Mouse (Mus musculus) megakaryocyte, embryonic 14.5 days (primary cell): Measurements from ENCODE around the gene Mgat5b.

Source experiments
- FLI1 ChIP-seq: IDR thresholded peaks from 2 replicates; pipeline ENCODE4 v1.6.1; 2012; ENCODE audit warnings: low read length, inconsistent platforms, mixed read lengths
- GATA1 ChIP-seq: IDR thresholded peaks from 3 replicates; pipeline ENCODE4 v1.6.1; 2012; ENCODE audit warnings: mixed read lengths, low read length, inconsistent platforms, borderline replicate concordance

GRCm38 (mm10) chr11:116914267-116914885 lies 4.3 kb upstream of the Mgat5b start:
- TF ChIP-seq FLI1: no peak
- TF ChIP-seq GATA1: no peak
